Mouse (Mus musculus) A20 (cell line): ENCODE measurements around the gene Prpsap1.

ENCODE experiments used
- DNase-seq: peaks from one replicate; pipeline ENCODE4 v3.0.0-alpha.2; 2011; ENCODE audit warnings: low read depth, low spot score

Gene Prpsap1

GRCm38 (mm10) chr11:116493795-116494252 lies at the start of gene Prpsap1:
Gene Prpsap1 (minus strand): TSS chr11:116494202.
- peak; percentile 83 for DNase-seq

- DNase-seq: peak; percentile 44
These were observed 49.1 kb upstream of the Prpsap1 start for GRCm38 (mm10) chr11:116543110-116543509.

- DNase-seq: no peak
These were observed 47.2 kb upstream of the Prpsap1 start for GRCm38 (mm10) chr11:116541183-116541582.

GRCm38 (mm10) chr11:116538142-116538735 lies 44.2 kb upstream of the Prpsap1 start:
- no peak for DNase-seq

GRCm38 (mm10) chr11:116537388-116537787 lies 43.4 kb upstream of the Prpsap1 start:
- DNase-seq: no peak

GRCm38 (mm10) chr11:116536685-116537084 lies 42.7 kb upstream of the Prpsap1 start:
- DNase-seq: no peak

- DNase-seq: peak; percentile 48
These were observed 40.3 kb upstream of the Prpsap1 start for GRCm38 (mm10) chr11:116534154-116534865.

- no peak for DNase-seq
These were observed 39.5 kb upstream of the Prpsap1 start for GRCm38 (mm10) chr11:116533341-116534153.

- DNase-seq: no peak
These were observed 38.9 kb upstream of the Prpsap1 start for GRCm38 (mm10) chr11:116532810-116533338.

GRCm38 (mm10) chr11:116532262-116532809 lies 38.3 kb upstream of the Prpsap1 start:
- no peak for DNase-seq

GRCm38 (mm10) chr11:116531371-116532191 lies 37.6 kb upstream of the Prpsap1 start:
- DNase-seq: no peak

- no peak for DNase-seq
These were observed 36.5 kb upstream of the Prpsap1 start, which contains the start of gene Sphk1 for GRCm38 (mm10) chr11:116530187-116531147. Gene Sphk1 (plus strand): TSS chr11:116530925.

GRCm38 (mm10) chr11:116528636-116529320 lies 34.8 kb upstream of the Prpsap1 start:
- DNase-seq: no peak

GRCm38 (mm10) chr11:116523699-116524189 lies 29.7 kb upstream of the Prpsap1 start:
- DNase-seq: no peak

- no peak for DNase-seq
These were observed 29.1 kb upstream of the Prpsap1 start for GRCm38 (mm10) chr11:116522886-116523698.

- DNase-seq: no peak
These were observed 28.0 kb upstream of the Prpsap1 start for GRCm38 (mm10) chr11:116522046-116522445.

GRCm38 (mm10) chr11:116521143-116521542 lies 27.1 kb upstream of the Prpsap1 start:
- DNase-seq: peak; percentile 51

GRCm38 (mm10) chr11:116518482-116518881 lies 24.5 kb upstream of the Prpsap1 start:
- DNase-seq: no peak
